Mouse (Mus musculus) liver, adult 2 months (tissue): ENCODE results near the gene Tcl1.

Experiments
- CTCF ChIP-seq: fragments of 200-500 bp; IDR thresholded peaks from 2 replicates; pipeline ENCODE4 v1.5.1; 2011; ENCODE audit warnings: low read depth, low read length, control low read depth
- POLR2A ChIP-seq: fragments of 200-500 bp; IDR thresholded peaks from 2 replicates; pipeline ENCODE4 v1.6.1; 2011; ENCODE audit warnings: low read length, control low read depth; ENCODE audit not compliant: insufficient read depth; ENCODE audit errors: extremely low read depth

- no peak for TF ChIP-seq POLR2A
- no peak for TF ChIP-seq CTCF
Measured at GRCm38 (mm10) chr12:105266096-105266495, 43.5 kb upstream of the Tcl1 start.
